Mouse (Mus musculus) MEL (cell line): Measurements from ENCODE around the gene Prkar1b. TPM values are rescaled to one million over a fixed set of nuclear protein-coding genes. Genes with fewer than 3 reads are reported as not detected.

Experiments
- DNase-seq: peaks from one replicate; pipeline ENCODE4 v3.0.0; 2011; ENCODE audit warnings: low read depth, low spot score
- H3K27ac ChIP-seq: 2 replicates; pipeline ENCODE4 v1.5.1; 2012; ENCODE audit warnings: low read depth, mild to moderate bottlenecking, control low read depth, low read length, moderate library complexity; ENCODE audit not compliant: control insufficient read depth
- H3K27me3 ChIP-seq, 2 experiments: fragments of 150-350 bp in 1 of 2; sonication (generic) in 1 of 2; 2 replicates each; pipeline ENCODE4 v1.6.1; 2012; ENCODE audit warnings: low read length in 2 of 2, mild to moderate bottlenecking in 2 of 2, improper control_type of control experiment in 1 of 2, moderate library complexity in 1 of 2; ENCODE audit not compliant: insufficient read depth in 2 of 2, control insufficient read depth in 1 of 2
- H3K36me3 ChIP-seq, 2 experiments: 2 replicates each; pipeline ENCODE4 v1.6.1; 2012 to 2014; ENCODE audit warnings: low read length in 2 of 2, improper control_type of control experiment in 1 of 2, inconsistent platforms in 1 of 2, mild to moderate bottlenecking in 1 of 2; ENCODE audit not compliant: insufficient read depth in 2 of 2, control insufficient read depth in 1 of 2
- H3K4me1 ChIP-seq, 2 experiments: fragments of 150-350 bp in 1 of 2; sonication (generic) in 1 of 2; 2 replicates each; pipeline ENCODE4 v1.6.1; 2012; ENCODE audit warnings: low read length in 2 of 2, improper control_type of control experiment in 1 of 2, mild to moderate bottlenecking in 1 of 2; ENCODE audit not compliant: insufficient read depth in 2 of 2, control insufficient read depth in 1 of 2
- H3K4me3 ChIP-seq, 2 experiments: fragments of 150-350 bp in 1 of 2; sonication (generic) in 1 of 2; 2 replicates each; pipeline ENCODE4 v1.5.1; 2012; ENCODE audit warnings: low read depth in 2 of 2, low read length in 2 of 2, mild to moderate bottlenecking in 2 of 2, moderate library complexity in 2 of 2, control low read depth in 1 of 2, improper control_type of control experiment in 1 of 2; ENCODE audit not compliant: control insufficient read depth in 1 of 2, insufficient read depth in 1 of 2
- H3K79me2 ChIP-seq: 2 replicates; pipeline ENCODE4 v1.6.1; 2012; ENCODE audit warnings: mild to moderate bottlenecking, low read length, moderate library complexity; ENCODE audit not compliant: control insufficient read depth, poor library complexity, insufficient read depth
- H3K9ac ChIP-seq: 2 replicates; pipeline ENCODE4 v1.6.1; 2012; ENCODE audit warnings: low read depth, mild to moderate bottlenecking, control low read depth, low read length, moderate library complexity; ENCODE audit not compliant: control insufficient read depth, poor library complexity, severe bottlenecking
- H3K9me3 ChIP-seq: fragments of 150-350 bp; sonication (generic); replicated peaks from 2 replicates; pipeline ENCODE4 v1.6.1; 2012; ENCODE audit warnings: mild to moderate bottlenecking, low read length, improper control_type of control experiment, moderate library complexity; ENCODE audit not compliant: insufficient read depth
- CHD1 ChIP-seq: IDR thresholded peaks from 2 replicates; pipeline ENCODE4 v1.6.1; 2012; ENCODE audit warnings: low read depth, mild to moderate bottlenecking, inconsistent platforms, low read length, improper control_type of control experiment
- CTCF ChIP-seq, 3 experiments: IDR thresholded peaks in 2 of 3; conservative IDR thresholded peaks in 1 of 3; 2 replicates each; pipeline ENCODE4 v1.5.1; 2011 to 2012; ENCODE audit warnings: low read length in 3 of 3, low read depth in 2 of 3, mild to moderate bottlenecking in 2 of 3, improper control_type of control experiment in 1 of 3, inconsistent platforms in 1 of 3, mixed read lengths in 1 of 3, moderate library complexity in 1 of 3; ENCODE audit not compliant: control insufficient read depth in 1 of 3, insufficient read depth in 1 of 3, poor library complexity in 1 of 3, severe bottlenecking in 1 of 3
- ELF1 ChIP-seq: IDR thresholded peaks from 2 replicates; pipeline ENCODE4 v1.6.1; 2014; ENCODE audit warnings: low read depth, mild to moderate bottlenecking, inconsistent platforms, low read length, improper control_type of control experiment, moderate library complexity
- ETS1 ChIP-seq: IDR thresholded peaks from 2 replicates; pipeline ENCODE4 v1.6.1; 2012; ENCODE audit warnings: low read depth, mild to moderate bottlenecking, inconsistent platforms, low read length, improper control_type of control experiment, moderate library complexity
- HCFC1 ChIP-seq: IDR thresholded peaks from 2 replicates; pipeline ENCODE4 v1.6.1; 2012; ENCODE audit warnings: low read depth, mild to moderate bottlenecking, inconsistent platforms, low read length, improper control_type of control experiment, moderate library complexity
- JUND ChIP-seq: IDR thresholded peaks from 2 replicates; pipeline ENCODE4 v1.6.1; 2011; ENCODE audit warnings: low read depth, mild to moderate bottlenecking, improper control_type of control experiment, low read length
- MEF2A ChIP-seq: IDR thresholded peaks from 2 replicates; pipeline ENCODE4 v1.6.1; 2014; ENCODE audit warnings: low read depth, mild to moderate bottlenecking, inconsistent platforms, low read length, improper control_type of control experiment; ENCODE audit not compliant: poor library complexity, insufficient replicate concordance, severe bottlenecking; ENCODE audit errors: extremely low read depth
- MXI1 ChIP-seq: IDR thresholded peaks from 2 replicates; pipeline ENCODE4 v1.6.1; 2011; ENCODE audit warnings: mild to moderate bottlenecking, low read depth, low read length, improper control_type of control experiment
- NRF1 ChIP-seq: IDR thresholded peaks from 2 replicates; pipeline ENCODE4 v1.6.1; 2014; ENCODE audit warnings: low read depth, mild to moderate bottlenecking, inconsistent platforms, low read length, improper control_type of control experiment, moderate library complexity; ENCODE audit not compliant: poor library complexity, insufficient read depth, severe bottlenecking
- POLR2AphosphoS2 ChIP-seq: IDR thresholded peaks from 2 replicates; pipeline ENCODE4 v1.6.1; 2011; ENCODE audit warnings: low read length, improper control_type of control experiment
- RAD21 ChIP-seq: IDR thresholded peaks from 2 replicates; pipeline ENCODE4 v1.6.1; 2011; ENCODE audit warnings: mild to moderate bottlenecking, low read depth, low read length, improper control_type of control experiment
- SMC3 ChIP-seq: IDR thresholded peaks from 2 replicates; pipeline ENCODE4 v1.6.1; 2011; ENCODE audit warnings: low read depth, low read length, improper control_type of control experiment
- TCF12 ChIP-seq: IDR thresholded peaks from 2 replicates; pipeline ENCODE4 v1.6.1; 2014; ENCODE audit warnings: low read depth, mild to moderate bottlenecking, inconsistent platforms, low read length, improper control_type of control experiment, moderate library complexity
- USF1 ChIP-seq: IDR thresholded peaks from 2 replicates; pipeline ENCODE4 v1.6.1; 2014; ENCODE audit warnings: low read depth, mild to moderate bottlenecking, inconsistent platforms, low read length, improper control_type of control experiment, moderate library complexity
- ZC3H11A ChIP-seq: IDR thresholded peaks from 2 replicates; pipeline ENCODE4 v1.6.1; 2012; ENCODE audit warnings: low read depth, mild to moderate bottlenecking, inconsistent platforms, low read length, improper control_type of control experiment
- ZKSCAN1 ChIP-seq: IDR thresholded peaks from 2 replicates; pipeline ENCODE4 v1.6.1; 2012; ENCODE audit warnings: low read depth, mild to moderate bottlenecking, inconsistent platforms, low read length, improper control_type of control experiment, moderate library complexity
- ZMIZ1 ChIP-seq: IDR thresholded peaks from 2 replicates; pipeline ENCODE4 v1.6.1; 2012; ENCODE audit warnings: low read depth, mild to moderate bottlenecking, inconsistent platforms, low read length, improper control_type of control experiment, moderate library complexity
- ZNF384 ChIP-seq: IDR thresholded peaks from 2 replicates; pipeline ENCODE4 v1.6.1; 2012; ENCODE audit warnings: low read depth, mild to moderate bottlenecking, inconsistent platforms, low read length, improper control_type of control experiment
- polyA plus RNA-seq, 2 experiments: library from polyadenylated mRNA; stranded (reverse) in 1 of 2; unstranded in 1 of 2; fragments of >175 nt in 1 of 2; fragments of >200 nt in 1 of 2; gene quantifications; 2 replicates each; pipeline versions ENCODE4 v1.2.1 to v1.2.4; 2012; ENCODE audit warnings: low replicate concordance in 2 of 2, low read depth in 1 of 2; ENCODE audit not compliant: insufficient read length in 2 of 2, insufficient read depth in 1 of 2, missing spikeins in 1 of 2
- total RNA-seq: library from RNA; depleted of rRNA; stranded (reverse); fragments of 300-350 nt; gene quantifications from 2 replicates; pipeline ENCODE4 v1.2.3, GENCODE M21; 2012

Gene Prkar1b
- total and polyA plus RNA-seq, 3 experiments: not detected

- Histone ChIP-seq H3K4me1 (no peaks in the 10 kb centered on the region), H3K27ac (no peak overlapping the region), H3K9me3 (no peaks in the 10 kb centered on the region), H3K4me3 (no peak overlapping the region), H3K36me3 (no peaks in the 10 kb centered on the region), H3K79me2 (no peaks in the 10 kb centered on the region), H3K9ac (no peak overlapping the region), H3K27me3 (no peaks in the 10 kb centered on the region)
- TF ChIP-seq RAD21 (no peak), JUND (no peak), ZKSCAN1 (no peak), MXI1 (no peak), ETS1 (no peak), CTCF (IDR thresholded peaks at IDR 0.05 in 2 of 3, conservative IDR thresholded peaks at IDR 0.05 in 1 of 3; ENCODE audit: control insufficient read depth in 1 of 3, insufficient read depth in 1 of 3, low read depth in 2 of 3, low read length in 3 of 3, poor library complexity in 1 of 3, severe bottlenecking in 1 of 3) (no peak), NRF1 (no peak), MEF2A (no peak), CHD1 (no peak), ZNF384 (no peak), USF1 (no peak)
- no peak for DNase-seq
Measured at GRCm38 (mm10) chr5:139125717-139126116, 24.1 kb downstream of the Prkar1b start.

GRCm38 (mm10) chr5:139118961-139119276 is 30.9 kb downstream of the Prkar1b start:
- no peak for DNase-seq
- H3K36me3 ChIP-seq: no peaks in the 10 kb centered on the region
- H3K27me3 ChIP-seq: no peaks in the 10 kb centered on the region; a peak in 1 of 4 replicates
- H3K9me3 ChIP-seq: no peaks in the 10 kb centered on the region
- H3K9ac ChIP-seq: no peak overlapping the region
- TF ChIP-seq POLR2AphosphoS2 (no peak), TCF12 (no peak), ELF1 (no peak), ZMIZ1 (no peak), HCFC1 (no peak), RAD21 (no peak), ZC3H11A (no peak), SMC3 (no peak), CHD1 (no peak), ZKSCAN1 (no peak)
- H3K79me2 ChIP-seq: no peaks in the 10 kb centered on the region
- H3K4me3 ChIP-seq: no peak overlapping the region
- no peak overlapping the region for H3K27ac ChIP-seq
- H3K4me1 ChIP-seq: no peaks in the 10 kb centered on the region
